Mouse (Mus musculus): ENCODE measurements around the gene Strn3.
A peak's percentile ranks its signal among the peaks of the same experiment; 100 is the strongest.
"Not testable (repeated sequence)": the region's sequence is repeated elsewhere in the genome, so short reads cannot be mapped to it uniquely, and the experiment has no call there.

Strn3 gene

GRCm38 (mm10) chr12:51612361-51612760 is 79.3 kb downstream of the Strn3 start:
- DNase-seq (ENCODE audit: low spot score): no peak

- DNase-seq (ENCODE audit: low spot score): no peak
These were observed 85.6 kb downstream of the Strn3 start for GRCm38 (mm10) chr12:51606138-51606537.

GRCm38 (mm10) chr12:51603306-51603705 is 88.4 kb downstream of the Strn3 start:
- no peak for DNase-seq (ENCODE audit: low spot score)

- peak; percentile 39 for DNase-seq (ENCODE audit: low spot score)
These were observed 97.6 kb downstream of the Strn3 start for GRCm38 (mm10) chr12:51594030-51594470.

- DNase-seq (ENCODE audit: low spot score): peak; percentile 64
These were observed 98.3 kb downstream of the Strn3 start, which contains the start of gene Coch for GRCm38 (mm10) chr12:51593229-51594029. Coch (plus strand) TSS chr12:51593341.

- DNase-seq (ENCODE audit: low spot score): no peak
These were observed 98.8 kb downstream of the Strn3 start for GRCm38 (mm10) chr12:51592888-51593228.

GRCm38 (mm10) chr12:51591921-51592320 is 99.8 kb downstream of the Strn3 start:
- DNase-seq (ENCODE audit: low spot score): no peak

GRCm38 (mm10) chr12:51589263-51589662 is 102.4 kb downstream of the Strn3 start:
- no peak for DNase-seq (ENCODE audit: low spot score)

GRCm38 (mm10) chr12:51577816-51578215 is 113.9 kb downstream of the Strn3 start:
- DNase-seq (ENCODE audit: low spot score): not testable (repeated sequence)

- DNase-seq (ENCODE audit: low spot score): no peak
These were observed 119.0 kb downstream of the Strn3 start for GRCm38 (mm10) chr12:51572651-51573050.

GRCm38 (mm10) chr12:51569944-51570343 is 121.8 kb downstream of the Strn3 start:
- no peak for DNase-seq (ENCODE audit: low spot score)

GRCm38 (mm10) chr12:51569472-51569871 is 122.2 kb downstream of the Strn3 start:
- no peak for DNase-seq (ENCODE audit: low spot score)

GRCm38 (mm10) chr12:51567225-51567624 is 124.5 kb downstream of the Strn3 start:
- DNase-seq (ENCODE audit: low spot score): no peak

- DNase-seq (ENCODE audit: low spot score): no peak
These were observed 130.3 kb downstream of the Strn3 start for GRCm38 (mm10) chr12:51561416-51561815.
